Mouse (Mus musculus) megakaryocyte-erythroid progenitor cell, adult 5-6 weeks (primary cell): ENCODE measurements at regions not wholly inside any gene's neighbourhood (a gene's known extent, or its start where the extent isn't known, plus 50 kb on each side); places are given as distances from the start of the nearest gene placed in this dataset.

ENCODE experiments used
- ATAC-seq: replicated peaks from 2 replicates; pipeline ENCODE4 v1.8.0; 2016; ENCODE audit warnings: mild to moderate bottlenecking, inconsistent platforms; ENCODE audit not compliant: severe bottlenecking, poor library complexity, low FRiP score, low TSS enrichment

DNA sequence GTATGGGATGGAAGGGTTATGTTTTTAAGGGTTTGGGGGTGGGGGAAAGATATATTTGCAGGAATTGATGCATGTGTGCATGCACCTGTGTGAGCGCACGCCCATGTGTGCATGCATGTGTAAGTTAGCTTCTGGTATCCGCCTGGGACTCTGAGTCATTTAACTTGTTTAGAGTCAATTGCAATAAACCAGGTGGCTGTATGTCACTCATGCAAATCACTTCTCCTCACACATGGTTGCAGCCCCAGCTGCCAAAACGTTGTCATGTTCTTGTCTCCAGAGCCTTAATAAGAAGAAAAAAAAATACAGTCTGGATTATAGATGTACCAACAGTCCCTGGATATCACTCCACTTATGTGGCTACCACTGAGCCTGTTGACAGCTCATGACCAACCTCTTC lies 155.3 kb upstream of the Rad23b start:
- no peak for ATAC-seq

- no peak for ATAC-seq
Measured at GRCm38 (mm10) chr4:55203731-55204710, 145.8 kb upstream of the Rad23b start.

DNA sequence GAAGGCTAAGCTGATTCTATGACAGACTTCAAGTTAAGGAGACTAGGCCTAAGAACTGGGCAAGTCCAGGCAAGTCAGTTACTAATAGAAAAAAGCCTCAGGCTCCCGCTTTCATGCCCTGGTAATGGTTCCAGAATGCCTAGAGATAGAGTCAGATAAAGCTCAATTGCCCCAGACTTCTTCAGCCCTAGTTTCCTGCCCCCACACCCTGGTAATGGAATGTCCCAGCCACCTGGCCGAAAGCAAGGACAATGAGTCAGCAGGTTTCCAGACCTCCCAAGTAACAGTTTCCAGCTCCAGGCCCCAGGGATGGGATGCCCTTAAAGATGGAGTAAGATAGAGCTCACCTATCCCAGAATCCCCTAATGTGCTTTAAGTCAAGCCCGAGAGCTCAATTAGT lies 143.6 kb upstream of the Rad23b start:
- no peak for ATAC-seq

DNA sequence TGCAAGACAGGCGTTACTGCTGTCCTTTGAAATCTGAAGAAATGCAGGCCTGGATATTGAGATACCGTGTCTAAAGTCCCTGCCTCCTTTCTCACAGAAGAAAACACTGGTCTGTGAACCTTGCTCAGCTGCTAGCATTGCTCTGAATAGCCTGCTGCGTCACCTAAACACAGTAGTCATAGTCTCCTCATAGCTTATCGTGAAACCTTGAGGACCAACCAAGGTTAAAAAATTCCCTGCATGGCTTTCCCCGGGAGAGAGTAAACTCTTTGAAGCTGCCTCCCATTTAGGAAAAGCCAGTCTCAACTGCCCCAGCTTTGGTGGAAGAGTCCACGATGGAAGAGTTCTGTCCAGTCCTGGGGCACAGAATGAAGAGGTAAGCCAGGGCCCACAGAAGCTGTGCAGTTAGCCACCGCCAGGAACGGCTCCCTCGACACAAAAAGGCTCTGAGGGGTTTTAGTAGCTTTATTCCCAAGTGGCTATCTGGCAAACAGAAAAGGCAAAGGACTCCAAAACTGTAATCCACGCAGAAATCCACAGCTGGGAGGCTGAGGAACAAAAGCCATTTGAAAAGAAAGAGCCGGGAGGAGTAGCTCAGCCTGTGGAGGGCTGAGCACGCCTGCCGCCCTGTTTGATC lies 142.0 kb upstream of the Rad23b start:
- ATAC-seq, result no peak

DNA sequence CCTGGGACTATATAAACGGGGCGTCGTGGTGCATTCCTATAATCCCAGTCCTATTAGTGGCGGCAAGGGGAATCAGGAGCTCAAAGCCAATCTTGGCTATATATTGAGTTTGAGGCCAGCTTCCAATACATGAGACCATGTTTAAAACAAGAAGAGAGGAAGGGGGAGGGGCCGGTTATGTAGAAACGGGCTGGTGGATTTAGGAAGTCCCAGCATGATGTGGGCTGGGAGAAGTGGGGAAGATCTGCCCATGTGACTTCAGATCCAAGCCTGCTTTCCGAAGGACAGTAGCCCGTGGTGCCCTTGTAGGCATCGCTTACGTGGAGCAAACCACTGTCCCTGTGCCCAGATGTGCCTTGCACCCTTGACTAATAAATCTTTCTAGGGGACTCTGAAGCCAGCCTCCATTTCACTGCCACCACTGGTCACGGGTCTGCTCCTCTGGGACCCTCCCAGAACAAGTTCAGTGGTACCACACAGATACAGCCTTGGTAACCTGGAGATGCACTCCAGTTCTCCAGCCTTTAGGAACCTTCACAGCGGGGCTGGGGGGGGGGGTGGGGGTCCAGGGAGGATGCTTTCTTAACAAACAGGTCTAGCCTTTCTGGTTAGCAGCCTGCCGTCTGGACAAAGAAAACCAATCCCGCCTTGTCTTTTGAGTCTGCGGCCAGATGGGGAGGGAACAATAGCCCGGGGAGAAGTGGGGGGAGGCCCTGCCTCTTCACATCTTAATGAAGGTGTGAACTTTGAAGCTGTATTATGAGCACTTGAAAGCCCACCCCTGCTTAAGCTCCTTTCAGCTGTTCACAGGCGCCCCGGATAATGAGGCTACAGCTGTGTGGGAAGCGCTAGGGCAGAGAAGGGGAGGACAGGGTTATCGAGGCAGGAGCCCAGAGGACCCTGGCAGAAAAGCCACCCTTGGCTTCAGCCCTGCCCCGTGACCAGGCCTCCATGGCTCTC lies 141.2 kb upstream of the Rad23b start:
- no peak for ATAC-seq

DNA sequence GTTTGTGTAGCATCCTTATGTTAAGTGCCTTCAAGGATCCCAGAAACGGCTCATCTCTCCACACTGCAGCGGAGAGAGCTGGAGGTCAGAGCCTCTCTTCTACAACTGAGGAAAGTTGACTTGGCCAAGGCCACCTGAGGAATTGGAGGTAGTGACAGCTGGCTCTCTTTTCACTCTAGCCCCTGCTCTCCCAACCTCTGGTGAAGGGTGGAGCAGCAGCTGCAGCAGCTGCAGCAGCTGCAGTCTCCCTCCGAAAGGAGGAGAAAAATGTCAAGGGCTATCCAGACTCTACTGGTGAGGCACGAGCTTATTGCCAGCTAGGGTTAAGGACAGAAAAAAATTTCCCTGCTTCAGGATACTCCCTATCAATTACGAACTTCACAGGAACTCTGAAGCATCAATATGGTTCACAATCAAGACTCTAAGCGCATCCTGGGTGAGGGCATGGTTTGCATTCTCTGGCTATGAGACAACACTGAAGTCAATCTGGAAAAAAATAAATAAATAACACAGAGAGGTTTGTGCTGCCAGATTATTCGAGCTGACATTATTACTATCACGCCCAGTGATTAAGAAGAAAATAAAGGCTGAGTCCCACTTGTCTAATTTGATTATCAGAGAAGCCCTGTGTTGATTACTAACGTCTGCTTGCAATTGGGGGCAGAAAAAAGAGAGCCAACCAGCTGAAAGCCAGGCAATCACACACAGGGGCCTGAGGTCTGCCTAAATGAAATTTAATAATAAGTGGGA lies 134.2 kb upstream of the Rad23b start:
- ATAC-seq, result no peak

- no peak for ATAC-seq
Measured at GRCm38 (mm10) chr4:55216175-55216545, 133.7 kb upstream of the Rad23b start.

DNA sequence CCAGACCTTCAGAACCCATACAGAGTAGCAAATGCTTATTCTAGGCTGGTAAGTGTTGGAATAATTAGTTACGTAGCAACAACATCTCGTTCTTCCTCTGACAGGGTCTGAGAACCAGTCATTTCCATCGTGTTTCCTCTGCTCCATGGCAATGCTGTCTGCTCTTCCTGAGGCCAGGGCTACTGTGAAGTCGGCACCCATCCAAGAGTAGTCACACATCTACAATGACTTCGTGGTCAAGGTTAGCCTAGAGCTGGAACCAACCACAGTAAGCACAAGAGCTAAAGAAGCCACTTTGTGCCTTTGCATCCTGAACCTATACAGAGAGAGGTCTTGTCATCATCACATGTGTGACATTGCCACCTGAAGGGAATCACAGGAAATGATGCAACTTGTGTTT lies 124.1 kb upstream of the Rad23b start:
- ATAC-seq, result no peak

DNA sequence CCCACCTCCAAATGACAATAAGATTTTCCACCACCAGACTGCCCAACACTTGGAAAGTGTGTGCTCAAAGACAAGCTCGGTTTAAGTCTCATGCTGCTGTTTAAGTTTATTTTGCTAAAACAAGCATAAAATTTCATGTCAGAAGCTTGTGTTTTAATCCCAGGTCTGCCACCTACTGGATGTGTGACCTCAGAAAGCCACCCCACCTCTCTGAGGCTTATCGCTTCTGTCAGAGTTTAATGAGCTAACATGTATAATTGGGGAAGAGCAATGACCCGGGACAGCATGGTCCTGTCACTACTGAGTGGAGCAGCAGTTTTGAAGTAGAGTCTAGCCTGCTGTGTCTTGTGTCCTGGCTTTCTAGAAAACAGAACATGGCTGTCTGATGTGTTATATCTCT lies 122.4 kb upstream of the Rad23b start:
- no peak for ATAC-seq

DNA sequence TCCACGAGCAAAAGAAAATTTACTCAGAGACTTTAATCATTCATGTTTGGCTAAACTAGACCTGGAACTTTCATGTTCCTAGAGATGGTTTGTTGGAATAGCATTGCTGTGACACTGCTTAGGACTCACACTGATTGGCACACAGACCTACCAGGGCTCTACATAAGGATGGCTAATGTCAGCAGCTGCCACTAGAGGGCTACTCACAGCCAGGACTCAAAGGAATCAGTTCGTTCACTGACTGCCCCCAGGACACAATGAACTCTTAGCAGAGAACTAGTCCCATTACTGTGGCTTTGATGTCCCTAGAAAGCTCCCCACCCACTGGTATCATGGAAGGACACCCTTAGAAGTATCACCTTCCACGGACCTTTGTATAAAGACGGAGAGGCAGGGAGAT lies 118.3 kb upstream of the Rad23b start:
- ATAC-seq, result peak; percentile 68

DNA sequence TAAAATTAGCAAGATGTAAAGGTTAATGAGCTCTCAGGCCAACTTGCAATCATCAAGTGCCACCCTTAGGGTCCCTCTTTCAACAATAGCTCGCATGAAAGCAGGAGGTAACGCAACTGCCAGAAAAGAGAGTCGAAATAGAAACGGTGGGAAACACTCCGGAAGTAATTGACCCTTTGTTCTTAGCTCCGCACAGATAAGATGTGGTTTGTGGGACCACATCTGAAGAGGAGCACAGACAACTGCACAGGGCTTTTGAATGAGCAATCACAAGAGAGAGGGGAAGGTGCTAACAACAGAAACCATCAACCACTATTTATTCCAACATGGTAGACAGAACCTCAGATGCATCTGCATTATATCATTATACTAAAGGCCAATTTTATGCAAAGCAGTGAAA lies 112.0 kb upstream of the Rad23b start:
- ATAC-seq, result no peak

GRCm38 (mm10) chr4:55240450-55240849 lies 109.4 kb upstream of the Rad23b start:
- ATAC-seq, result peak; percentile 78

- no peak for ATAC-seq
Measured at GRCm38 (mm10) chr4:55242331-55242730, 107.5 kb upstream of the Rad23b start.

- ATAC-seq, result no peak
Measured at GRCm38 (mm10) chr4:55243091-55244058, 106.5 kb upstream of the Rad23b start.

DNA sequence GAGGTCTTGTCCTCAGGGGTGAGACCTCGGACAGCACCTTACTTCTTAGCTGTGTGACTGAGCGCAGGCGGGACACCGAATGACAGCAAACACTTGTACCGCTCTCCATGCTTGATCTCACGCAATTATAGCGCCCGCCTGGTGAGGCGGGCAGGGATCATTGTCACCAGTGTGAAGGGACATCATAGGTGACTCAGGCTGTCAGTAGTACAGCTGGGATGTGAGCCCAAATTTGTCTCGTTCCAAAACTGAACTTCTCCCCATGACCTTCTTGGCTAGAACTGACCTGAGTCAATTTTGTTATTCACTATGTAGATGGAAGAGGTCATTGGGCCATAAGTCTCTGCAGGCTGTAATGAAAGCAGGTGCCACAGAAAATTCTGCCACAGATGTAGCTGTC lies 104.1 kb upstream of the Rad23b start:
- ATAC-seq, result no peak

DNA sequence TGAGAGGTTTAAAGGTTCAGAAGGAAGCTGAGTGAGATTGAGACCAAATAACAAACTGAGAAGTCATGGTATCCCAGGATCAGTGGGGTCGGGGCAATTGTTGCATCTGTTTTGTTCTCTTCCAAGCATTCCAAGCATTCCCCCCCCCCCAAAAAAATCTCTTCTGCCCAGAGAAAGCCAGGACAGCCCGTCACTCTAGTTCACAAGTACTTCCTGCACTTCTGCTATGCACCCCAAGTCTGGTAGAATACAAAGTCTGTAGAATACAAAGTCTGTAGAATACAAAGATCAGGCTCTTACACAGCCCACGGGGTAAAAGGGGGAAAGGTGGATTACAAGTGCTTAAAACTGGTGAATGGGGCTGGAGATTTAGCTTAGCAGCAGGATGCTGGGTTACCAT lies 99.5 kb upstream of the Rad23b start:
- ATAC-seq, result no peak

DNA sequence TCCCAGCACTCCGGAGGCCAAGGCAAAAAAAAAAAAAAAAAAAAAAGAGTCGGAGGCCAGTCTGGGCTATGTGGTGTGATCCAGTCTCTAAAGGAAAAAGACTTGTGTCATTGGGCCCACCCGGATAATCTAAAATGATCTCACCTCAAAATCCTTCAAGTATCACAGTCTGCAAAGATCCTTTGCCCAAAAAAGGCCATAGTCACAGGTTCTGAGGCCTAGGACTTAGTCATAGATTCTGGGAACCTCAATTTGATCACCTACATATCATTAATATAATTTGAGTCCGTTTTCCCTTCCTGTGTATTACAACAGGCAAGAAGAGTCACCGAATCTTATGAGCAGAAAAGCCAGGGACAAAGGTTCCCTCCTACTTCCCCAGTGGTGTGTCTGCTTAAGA lies 98.3 kb upstream of the Rad23b start:
- no peak for ATAC-seq

- no peak for ATAC-seq
Measured at GRCm38 (mm10) chr4:55253769-55254168, 96.1 kb upstream of the Rad23b start.
